Mouse (Mus musculus) adrenal gland, adult 10 weeks (tissue): ENCODE measurements around the gene Vmn1r167. TPM values are rescaled to one million over a fixed set of nuclear protein-coding genes. Genes with fewer than 3 reads are reported as not detected.

ENCODE experiments used
- polyA plus RNA-seq: library from polyadenylated mRNA; stranded (reverse); fragments of 350-450 nt; fragmentation: Illumina TruSeq; extraction: RNeasy Lipid Tissue Mini Kit (QIAGEN cat#74804); gene quantifications from one replicate; pipeline ENCODE4 v1.2.3, GENCODE M21; 2014; ENCODE audit warnings: low read depth, low replicate concordance

Gene Vmn1r167
- not detected for polyA plus RNA-seq

DNA sequence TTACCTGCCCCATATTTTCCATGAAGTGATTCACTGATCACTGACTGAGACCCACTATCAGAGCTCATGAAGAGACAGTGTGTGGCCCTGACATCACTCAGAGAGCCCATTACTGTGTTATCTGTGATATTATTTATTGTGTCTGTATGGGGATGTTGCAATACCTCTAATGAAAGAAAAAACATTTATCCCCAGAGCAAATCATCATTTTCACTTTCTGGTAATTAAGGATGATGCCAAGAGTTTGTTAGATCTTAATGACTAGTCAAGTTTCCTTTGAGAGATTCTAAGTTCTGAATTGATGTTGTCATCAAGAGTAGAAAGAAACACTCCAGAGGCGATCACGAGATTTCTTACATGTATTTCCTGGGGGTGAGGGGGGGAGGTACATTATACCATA lies at the start of gene Vmn1r167:
TSS of gene Vmn1r167 (minus strand) at position 101 of the 400 bp plus-strand sequence.

DNA sequence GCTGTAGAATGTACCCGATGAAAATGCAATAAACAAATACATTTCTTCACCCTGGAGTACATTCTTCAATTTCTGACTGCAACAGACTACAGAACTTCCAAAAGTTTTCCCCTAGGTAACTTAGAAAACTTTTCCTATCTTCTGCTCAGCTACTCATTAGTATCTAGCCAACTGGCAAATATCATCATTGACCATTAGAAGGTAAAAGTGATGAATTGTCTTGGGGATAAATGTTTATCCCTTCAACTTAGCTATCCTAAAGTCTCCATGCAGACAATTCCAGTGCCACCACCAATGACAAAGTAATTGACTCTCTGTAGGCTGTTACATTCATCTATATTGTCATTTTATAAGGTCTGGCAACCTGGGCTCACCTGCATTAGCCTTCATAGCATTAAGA lies 32.4 kb upstream of the Vmn1r167 start, which contains the start of gene Vmn1r168:
TSS of gene Vmn1r168 (plus strand) at position 301 of the 400 bp plus-strand sequence.

Other genes starting within 250 kb of the Vmn1r167 start
- gene Gm6902, start 228.3 kb downstream of the Vmn1r167 start, polyA plus RNA-seq, result not detected
- gene Nlrp4e, start 206.0 kb downstream of the Vmn1r167 start, polyA plus RNA-seq, result not detected
- gene Nlrp5, start 121.3 kb downstream of the Vmn1r167 start, polyA plus RNA-seq, result not detected
- not detected for gene Vmn1r168, start 32.5 kb upstream of the Vmn1r167 start, polyA plus RNA-seq
- not detected for gene Vmn1r169, start 68.3 kb upstream of the Vmn1r167 start, polyA plus RNA-seq
- gene Vmn1r170, start 99.0 kb upstream of the Vmn1r167 start, polyA plus RNA-seq, result not detected
- gene Vmn1r171, start 123.5 kb upstream of the Vmn1r167 start, polyA plus RNA-seq, result not detected
- not detected for gene Vmn1r172, start 151.1 kb upstream of the Vmn1r167 start, polyA plus RNA-seq
- not detected for gene Vmn1r173, start 193.5 kb upstream of the Vmn1r167 start, polyA plus RNA-seq
- not detected for gene Vmn1r174, start 245.1 kb upstream of the Vmn1r167 start, polyA plus RNA-seq